Mouse (Mus musculus) MEL (cell line): ENCODE measurements around the gene Tmie. TPM values are rescaled to one million over a fixed set of nuclear protein-coding genes. Genes with fewer than 3 reads are reported as not detected.
"Not testable (repeated sequence)": the region's sequence is repeated elsewhere in the genome, so short reads cannot be mapped to it uniquely, and the experiment has no call there.

Experiments used
- DNase-seq: peaks from one replicate; pipeline ENCODE4 v3.0.0; 2011; ENCODE audit warnings: low read depth, low spot score
- H3K27ac ChIP-seq: 2 replicates; pipeline ENCODE4 v1.5.1; 2012; ENCODE audit warnings: low read depth, mild to moderate bottlenecking, control low read depth, low read length, moderate library complexity; ENCODE audit not compliant: control insufficient read depth
- H3K27me3 ChIP-seq, 2 experiments: fragments of 150-350 bp in 1 of 2; sonication (generic) in 1 of 2; 2 replicates each; pipeline ENCODE4 v1.6.1; 2012; ENCODE audit warnings: low read length in 2 of 2, mild to moderate bottlenecking in 2 of 2, improper control_type of control experiment in 1 of 2, moderate library complexity in 1 of 2; ENCODE audit not compliant: insufficient read depth in 2 of 2, control insufficient read depth in 1 of 2
- H3K36me3 ChIP-seq, 2 experiments: 2 replicates each; pipeline ENCODE4 v1.6.1; 2012 to 2014; ENCODE audit warnings: low read length in 2 of 2, improper control_type of control experiment in 1 of 2, inconsistent platforms in 1 of 2, mild to moderate bottlenecking in 1 of 2; ENCODE audit not compliant: insufficient read depth in 2 of 2, control insufficient read depth in 1 of 2
- H3K4me1 ChIP-seq, 2 experiments: fragments of 150-350 bp in 1 of 2; sonication (generic) in 1 of 2; 2 replicates each; pipeline ENCODE4 v1.6.1; 2012; ENCODE audit warnings: low read length in 2 of 2, improper control_type of control experiment in 1 of 2, mild to moderate bottlenecking in 1 of 2; ENCODE audit not compliant: insufficient read depth in 2 of 2, control insufficient read depth in 1 of 2
- H3K4me3 ChIP-seq, 2 experiments: fragments of 150-350 bp in 1 of 2; sonication (generic) in 1 of 2; 2 replicates each; pipeline ENCODE4 v1.5.1; 2012; ENCODE audit warnings: low read depth in 2 of 2, low read length in 2 of 2, mild to moderate bottlenecking in 2 of 2, moderate library complexity in 2 of 2, control low read depth in 1 of 2, improper control_type of control experiment in 1 of 2; ENCODE audit not compliant: control insufficient read depth in 1 of 2, insufficient read depth in 1 of 2
- H3K79me2 ChIP-seq: 2 replicates; pipeline ENCODE4 v1.6.1; 2012; ENCODE audit warnings: mild to moderate bottlenecking, low read length, moderate library complexity; ENCODE audit not compliant: control insufficient read depth, poor library complexity, insufficient read depth
- H3K9ac ChIP-seq: 2 replicates; pipeline ENCODE4 v1.6.1; 2012; ENCODE audit warnings: low read depth, mild to moderate bottlenecking, control low read depth, low read length, moderate library complexity; ENCODE audit not compliant: control insufficient read depth, poor library complexity, severe bottlenecking
- H3K9me3 ChIP-seq: fragments of 150-350 bp; sonication (generic); replicated peaks from 2 replicates; pipeline ENCODE4 v1.6.1; 2012; ENCODE audit warnings: mild to moderate bottlenecking, low read length, improper control_type of control experiment, moderate library complexity; ENCODE audit not compliant: insufficient read depth
- BHLHE40 ChIP-seq: IDR thresholded peaks from 2 replicates; pipeline ENCODE4 v1.6.1; 2012; ENCODE audit warnings: low read depth, mild to moderate bottlenecking, inconsistent platforms, low read length, improper control_type of control experiment, borderline replicate concordance
- CTCF ChIP-seq, 3 experiments: IDR thresholded peaks in 2 of 3; conservative IDR thresholded peaks in 1 of 3; 2 replicates each; pipeline ENCODE4 v1.5.1; 2011 to 2012; ENCODE audit warnings: low read length in 3 of 3, low read depth in 2 of 3, mild to moderate bottlenecking in 2 of 3, improper control_type of control experiment in 1 of 3, inconsistent platforms in 1 of 3, mixed read lengths in 1 of 3, moderate library complexity in 1 of 3; ENCODE audit not compliant: control insufficient read depth in 1 of 3, insufficient read depth in 1 of 3, poor library complexity in 1 of 3, severe bottlenecking in 1 of 3
- EP300 ChIP-seq, 2 experiments: IDR thresholded peaks; 2 replicates each; pipeline ENCODE4 v1.6.1; 2011; ENCODE audit warnings: improper control_type of control experiment in 2 of 2, low read length in 2 of 2, low read depth in 1 of 2, mild to moderate bottlenecking in 1 of 2
- GABPA ChIP-seq: IDR thresholded peaks from 2 replicates; pipeline ENCODE4 v1.6.1; 2012; ENCODE audit warnings: low read depth, mild to moderate bottlenecking, inconsistent platforms, low read length, improper control_type of control experiment, moderate library complexity
- HCFC1 ChIP-seq: IDR thresholded peaks from 2 replicates; pipeline ENCODE4 v1.6.1; 2012; ENCODE audit warnings: low read depth, mild to moderate bottlenecking, inconsistent platforms, low read length, improper control_type of control experiment, moderate library complexity
- NRF1 ChIP-seq: IDR thresholded peaks from 2 replicates; pipeline ENCODE4 v1.6.1; 2014; ENCODE audit warnings: low read depth, mild to moderate bottlenecking, inconsistent platforms, low read length, improper control_type of control experiment, moderate library complexity; ENCODE audit not compliant: poor library complexity, insufficient read depth, severe bottlenecking
- POLR2AphosphoS5 ChIP-seq: IDR thresholded peaks from 2 replicates; pipeline ENCODE4 v1.6.1; 2012; ENCODE audit warnings: low read depth, borderline replicate concordance, mild to moderate bottlenecking, inconsistent platforms, low read length, moderate library complexity, mixed read lengths
- RAD21 ChIP-seq: IDR thresholded peaks from 2 replicates; pipeline ENCODE4 v1.6.1; 2011; ENCODE audit warnings: mild to moderate bottlenecking, low read depth, low read length, improper control_type of control experiment
- TAL1 ChIP-seq: IDR thresholded peaks from 2 replicates; pipeline ENCODE4 v1.6.1; 2012; ENCODE audit warnings: mild to moderate bottlenecking, inconsistent platforms, low read length, moderate library complexity, mixed read lengths
- TCF12 ChIP-seq: IDR thresholded peaks from 2 replicates; pipeline ENCODE4 v1.6.1; 2014; ENCODE audit warnings: low read depth, mild to moderate bottlenecking, inconsistent platforms, low read length, improper control_type of control experiment, moderate library complexity
- ZC3H11A ChIP-seq: IDR thresholded peaks from 2 replicates; pipeline ENCODE4 v1.6.1; 2012; ENCODE audit warnings: low read depth, mild to moderate bottlenecking, inconsistent platforms, low read length, improper control_type of control experiment
- ZKSCAN1 ChIP-seq: IDR thresholded peaks from 2 replicates; pipeline ENCODE4 v1.6.1; 2012; ENCODE audit warnings: low read depth, mild to moderate bottlenecking, inconsistent platforms, low read length, improper control_type of control experiment, moderate library complexity
- ZMIZ1 ChIP-seq: IDR thresholded peaks from 2 replicates; pipeline ENCODE4 v1.6.1; 2012; ENCODE audit warnings: low read depth, mild to moderate bottlenecking, inconsistent platforms, low read length, improper control_type of control experiment, moderate library complexity
- ZNF384 ChIP-seq: IDR thresholded peaks from 2 replicates; pipeline ENCODE4 v1.6.1; 2012; ENCODE audit warnings: low read depth, mild to moderate bottlenecking, inconsistent platforms, low read length, improper control_type of control experiment
- polyA plus RNA-seq, 2 experiments: library from polyadenylated mRNA; stranded (reverse) in 1 of 2; unstranded in 1 of 2; fragments of >175 nt in 1 of 2; fragments of >200 nt in 1 of 2; gene quantifications; 2 replicates each; pipeline versions ENCODE4 v1.2.1 to v1.2.4; 2012; ENCODE audit warnings: low replicate concordance in 2 of 2, low read depth in 1 of 2; ENCODE audit not compliant: insufficient read length in 2 of 2, insufficient read depth in 1 of 2, missing spikeins in 1 of 2
- total RNA-seq: library from RNA; depleted of rRNA; stranded (reverse); fragments of 300-350 nt; gene quantifications from 2 replicates; pipeline ENCODE4 v1.2.3, GENCODE M21; 2012

The Tmie gene
- total and polyA plus RNA-seq, 3 experiments = not detected

- DNase-seq = peak; percentile 39
- Histone ChIP-seq H3K4me1 (no peaks in the 10 kb centered on the region), H3K4me3 (no peak overlapping the region), H3K9ac (no peak overlapping the region), H3K27me3 (peaks cover 0 to 3% of the 10 kb centered on the region in 2 experiments; a peak in 2 of 4 replicates), H3K36me3 (no peaks in the 10 kb centered on the region), H3K27ac (no peak overlapping the region), H3K79me2 (no peaks in the 10 kb centered on the region), H3K9me3 (no peaks in the 10 kb centered on the region)
- TF ChIP-seq ZNF384 (peak; percentile 95), HCFC1 (no peak), ZMIZ1 (no peak)
Measured at GRCm38 (mm10) chr9:110825832-110826231, 54.1 kb downstream of the Tmie start.

GRCm38 (mm10) chr9:110825426-110825825, 54.5 kb downstream of the Tmie start:
- no peaks in the 10 kb centered on the region for H3K9me3 ChIP-seq
- H3K27me3 ChIP-seq = peaks cover 0 to 3% of the 10 kb centered on the region in 2 experiments; a peak in 2 of 4 replicates
- H3K9ac ChIP-seq = no peak overlapping the region
- TF ChIP-seq RAD21 (no peak), TCF12 (no peak), POLR2AphosphoS5 (no peak), GABPA (no peak), ZKSCAN1 (no peak)
- H3K27ac ChIP-seq = no peak overlapping the region
- H3K4me1 ChIP-seq = no peaks in the 10 kb centered on the region
- no peaks in the 10 kb centered on the region for H3K79me2 ChIP-seq
- H3K36me3 ChIP-seq = no peaks in the 10 kb centered on the region
- DNase-seq = no peak
- no peak overlapping the region for H3K4me3 ChIP-seq

- H3K9me3 ChIP-seq = no peaks in the 10 kb centered on the region
- H3K27me3 ChIP-seq = peaks cover 0 to 3% of the 10 kb centered on the region in 2 experiments; a peak in 2 of 4 replicates
Measured at GRCm38 (mm10) chr9:110821436-110821835, 58.5 kb downstream of the Tmie start.

GRCm38 (mm10) chr9:110820546-110820945, 59.4 kb downstream of the Tmie start:
- not testable (repeated sequence) for H3K79me2 ChIP-seq, H3K9me3 ChIP-seq, H3K36me3 ChIP-seq, H3K27me3 ChIP-seq, DNase-seq, H3K4me3 ChIP-seq, H3K4me1 ChIP-seq, H3K27ac ChIP-seq, H3K9ac ChIP-seq

More at GRCm38 (mm10) chr9:110821436-110821835, 58.5 kb downstream of the Tmie start:
- no peak overlapping the region for H3K27ac ChIP-seq
- no peak overlapping the region for H3K4me3 ChIP-seq
- H3K9ac ChIP-seq = no peak overlapping the region
- no peaks in the 10 kb centered on the region for H3K79me2 ChIP-seq
- no peak for TF ChIP-seq CTCF (IDR thresholded peaks at IDR 0.05 in 2 of 3, conservative IDR thresholded peaks at IDR 0.05 in 1 of 3; ENCODE audit: control insufficient read depth in 1 of 3, insufficient read depth in 1 of 3, low read depth in 2 of 3, low read length in 3 of 3, poor library complexity in 1 of 3, severe bottlenecking in 1 of 3)
- no peak for TF ChIP-seq TAL1
- no peak for TF ChIP-seq BHLHE40
- no peak for TF ChIP-seq NRF1
- TF ChIP-seq EP300 (IDR thresholded peaks at IDR 0.05; ENCODE audit: low read depth in 1 of 2, low read length in 2 of 2) = no peak
- no peak for TF ChIP-seq ZC3H11A
- TF ChIP-seq, all 39 proteins: peak for 0
- no peak for DNase-seq
- H3K36me3 ChIP-seq = no peaks in the 10 kb centered on the region
- no peaks in the 10 kb centered on the region for H3K4me1 ChIP-seq
